Mouse (Mus musculus) C2C12 (cell line): Measurements from ENCODE around the gene Samd4b.

ENCODE experiments used
- CEBPB ChIP-seq: IDR thresholded peaks from one replicate; pipeline ENCODE4 v1.6.1; 2011; ENCODE audit warnings: low read depth, mild to moderate bottlenecking, control low read depth, moderate library complexity
- CTCF ChIP-seq: IDR thresholded peaks from one replicate; pipeline ENCODE4 v1.5.1; 2011; ENCODE audit not compliant: control insufficient read depth, insufficient read depth, insufficient read length
- MAX ChIP-seq: IDR thresholded peaks from one replicate; pipeline ENCODE4 v1.6.1; 2011; ENCODE audit warnings: mild to moderate bottlenecking, control low read depth
- MYOG ChIP-seq: IDR thresholded peaks from one replicate; pipeline ENCODE4 v1.6.1; 2011; ENCODE audit not compliant: control insufficient read depth, insufficient read length; ENCODE audit errors: extremely low read depth
- USF1 ChIP-seq: IDR thresholded peaks from one replicate; pipeline ENCODE4 v1.6.1; 2011; ENCODE audit warnings: low read depth, mild to moderate bottlenecking, control low read depth, moderate library complexity

- TF ChIP-seq CTCF (no peak), MAX (no peak), MYOG (no peak), CEBPB (no peak), USF1 (no peak)
Measured at GRCm38 (mm10) chr7:28380237-28381016, 217.5 kb downstream of the Samd4b start, which contains the start of gene Zfp36.
